27 mouse cellular contexts compared by ENCODE assay signal in the genomic region with DNA sequence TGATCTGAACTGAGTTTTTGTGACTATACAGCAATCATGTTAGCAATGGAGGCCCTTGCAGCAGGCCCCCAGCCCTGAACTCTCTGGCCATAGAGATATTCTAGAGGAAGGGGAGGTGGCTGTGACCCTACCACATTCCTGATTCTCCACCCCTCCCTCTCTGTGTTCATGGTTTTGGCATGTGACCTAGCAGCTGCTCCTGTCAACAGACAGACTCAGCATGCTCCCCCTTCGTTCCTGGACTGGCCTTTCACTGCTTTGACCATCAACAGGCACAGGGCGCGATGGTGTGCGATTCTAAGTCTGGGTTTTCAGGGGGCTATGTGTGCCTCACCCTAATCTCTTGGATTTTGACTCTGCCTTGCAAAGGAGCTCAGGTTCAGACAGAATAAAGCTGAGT.
A peak's percentile ranks its signal among the peaks of the same experiment; 100 is the strongest.
DNase-seq lines count a peak whose midpoint lies in the region; ATAC-seq and TF ChIP-seq lines count a peak whose summit lies in the region.
"Had no signal": no experiment of that assay in that cellular context is flagged by ENCODE, and none has a peak within 500 bp of the region (broad histone marks: within the 10 kb centered on the region; RNA-seq: fewer than 3 reads in every experiment).

No protein-coding gene starts in this region.

- H3K4me2 ChIP-seq in forebrain, embryonic 12.5 days, result no peak overlapping the region
- no peak overlapping the region for H3K4me2 ChIP-seq in forebrain, postnatal 0 days (ENCODE audit: low read depth)
- H3K4me2 ChIP-seq in heart, embryonic 15.5 days, result no peak overlapping the region
- H3K4me2 ChIP-seq: embryonic facial prominence, embryonic 12.5 days; forebrain, embryonic 15.5 days; heart, embryonic 11.5 days; hindbrain, embryonic 14.5 days; limb, embryonic 13.5 days; liver, embryonic 12.5 days; midbrain, embryonic 15.5 days had no signal

- H3K9me3 ChIP-seq in forebrain, embryonic 12.5 days, result no peaks in the 10 kb centered on the region
- H3K9me3 ChIP-seq in forebrain, postnatal 0 days (ENCODE audit: low read length), result no peaks in the 10 kb centered on the region
- H3K9me3 ChIP-seq in heart, embryonic 15.5 days (replicated peaks), result no peaks in the 10 kb centered on the region
- H3K9me3 ChIP-seq: forebrain, embryonic 15.5 days; limb, embryonic 13.5 days; liver, embryonic 12.5 days; midbrain, embryonic 15.5 days had no signal

- H3K4me1 ChIP-seq in forebrain, embryonic 12.5 days, result peaks cover 29% of the 10 kb centered on the region
- peaks cover 6% of the 10 kb centered on the region; the same call in 1 of the 2 replicates for H3K4me1 ChIP-seq in forebrain, postnatal 0 days (ENCODE audit: insufficient read depth)
- H3K4me1 ChIP-seq in heart, embryonic 15.5 days (replicated peaks), result peaks cover 4% of the 10 kb centered on the region; the same call in 1 of the 2 replicates
- H3K4me1 ChIP-seq in bone marrow macrophage, adult 2 months (ENCODE audit: control insufficient read depth, insufficient read depth, low read length), result peaks cover 63% of the 10 kb centered on the region
- H3K4me1 ChIP-seq: embryonic facial prominence, embryonic 12.5 days; liver, embryonic 12.5 days had no signal

- H3K27me3 ChIP-seq in forebrain, embryonic 12.5 days, result no peaks in the 10 kb centered on the region
- no peaks in the 10 kb centered on the region for H3K27me3 ChIP-seq in forebrain, postnatal 0 days (ENCODE audit: insufficient read depth, low read length)
- no peaks in the 10 kb centered on the region for H3K27me3 ChIP-seq in heart, embryonic 15.5 days
- H3K27me3 ChIP-seq: embryonic facial prominence, embryonic 12.5 days; forebrain, embryonic 15.5 days; limb, embryonic 13.5 days; liver, embryonic 12.5 days; midbrain, embryonic 15.5 days had no signal

- ATAC-seq in forebrain, embryonic 12.5 days (ENCODE audit: low FRiP score), result no peak
- ATAC-seq in forebrain, postnatal 0 days, result no peak
- no peak for ATAC-seq in heart, embryonic 15.5 days (replicated peaks; ENCODE audit: insufficient number of reproducible peaks, insufficient read depth, low FRiP score, low read depth)
- ATAC-seq: forebrain, embryonic 15.5 days; inflammation-experienced regulatory T-cells, adult 6 months; liver, embryonic 12.5 days; liver, postnatal 0 days; midbrain, embryonic 15.5 days had no signal

- no peak for DNase-seq in forebrain, postnatal 0 days
- DNase-seq in heart, adult 18-20 months, result no peak
- no peak for DNase-seq in right cerebral cortex, adult 18-20 months
- DNase-seq: adrenal gland, postnatal 25 days; cerebellum, adult 2 months; cerebellum, postnatal 14 days; gastrocnemius, adult 2 months; heart, postnatal 4 days; kidney, adult 11 months; kidney, postnatal 14 days; liver, postnatal 0 days; lung, postnatal 36 days; thymus, adult 2 months; thymus, postnatal 36 days had no signal

- 89% methylated on average over 4 of the region's 4 CpGs for WGBS in forebrain, embryonic 12.5 days
- 82% methylated on average over 4 of the region's 4 CpGs for WGBS in forebrain, postnatal 0 days
- 61% methylated on average over 4 of the region's 4 CpGs for whole genome bisulfite sequencing in heart, embryonic 15.5 days
- 75% methylated on average over 1 of the region's 4 CpGs for WGBS in macrophage (ENCODE audit: missing documents)

- peaks cover 90% of the 10 kb centered on the region for H3K79me2 ChIP-seq in macrophage (ENCODE audit: inconsistent target)

- peak overlapping the region; percentile 13; the same call in 1 of the 2 replicates for H3K27ac ChIP-seq in forebrain, embryonic 12.5 days
- H3K27ac ChIP-seq in forebrain, postnatal 0 days (ENCODE audit: low read depth, low read length), result no peak overlapping the region
- 0 out of 2 replicates have a peak overlapping the region, but pooled peaks have one; percentile 8 for H3K27ac ChIP-seq in heart, embryonic 15.5 days
- H3K27ac ChIP-seq in bone marrow macrophage, adult 2 months (ENCODE audit: insufficient read depth, low read depth, low read length), result peak overlapping the region; percentile 99
- peak overlapping the region; percentile 97 for H3K27ac ChIP-seq in macrophage
- H3K27ac ChIP-seq: embryonic facial prominence, embryonic 12.5 days; forebrain, embryonic 15.5 days; gastrocnemius, adult 2 months; hindbrain, embryonic 14.5 days; left cerebral cortex, adult 2 months; limb, embryonic 13.5 days; liver, embryonic 12.5 days; midbrain, embryonic 15.5 days had no signal

- no peak overlapping the region for H3K4me3 ChIP-seq in forebrain, embryonic 12.5 days (replicated peaks)
- H3K4me3 ChIP-seq in forebrain, postnatal 0 days (ENCODE audit: low read depth, low read length), result no peak overlapping the region
- no peak overlapping the region for H3K4me3 ChIP-seq in heart, embryonic 15.5 days
- H3K4me3 ChIP-seq in bone marrow macrophage, adult 2 months (ENCODE audit: insufficient read depth, low read length), result no peak overlapping the region
- no peak overlapping the region for H3K4me3 ChIP-seq in macrophage (ENCODE audit: inconsistent target)
- H3K4me3 ChIP-seq: embryonic facial prominence, embryonic 12.5 days; forebrain, embryonic 15.5 days; gastrocnemius, adult 2 months; left cerebral cortex, adult 2 months; limb, embryonic 13.5 days; liver, embryonic 12.5 days; midbrain, embryonic 15.5 days had no signal

- TF ChIP-seq POLR2A in bone marrow macrophage, adult 2 months (IDR thresholded peaks at IDR 0.05; ENCODE audit: borderline replicate concordance, low read depth, low read length), result no peak

- no peak for TF ChIP-seq CTCF in forebrain, postnatal 0 days (IDR thresholded peaks at IDR 0.05; ENCODE audit: low read depth)
- TF ChIP-seq CTCF in bone marrow macrophage, adult 2 months (IDR thresholded peaks at IDR 0.05; ENCODE audit: low read depth, low read length), result no peak

- no peak overlapping the region for H3K9ac ChIP-seq in forebrain, embryonic 12.5 days
- no peak overlapping the region for H3K9ac ChIP-seq in forebrain, postnatal 0 days
- no peak overlapping the region for H3K9ac ChIP-seq in heart, embryonic 15.5 days
- H3K9ac ChIP-seq: embryonic facial prominence, embryonic 12.5 days; forebrain, embryonic 15.5 days; hindbrain, embryonic 14.5 days; limb, embryonic 13.5 days; liver, embryonic 12.5 days; liver, postnatal 0 days; midbrain, embryonic 15.5 days had no signal

- no peaks in the 10 kb centered on the region for H3K36me3 ChIP-seq in forebrain, embryonic 12.5 days (replicated peaks)
- H3K36me3 ChIP-seq in forebrain, postnatal 0 days (ENCODE audit: insufficient read depth), result no peaks in the 10 kb centered on the region
- no peaks in the 10 kb centered on the region for H3K36me3 ChIP-seq in heart, embryonic 15.5 days
- H3K36me3 ChIP-seq in macrophage (ENCODE audit: inconsistent target), result peaks cover 5% of the 10 kb centered on the region; the same call in 1 of the 2 replicates
- H3K36me3 ChIP-seq: embryonic facial prominence, embryonic 12.5 days; forebrain, embryonic 15.5 days; limb, embryonic 13.5 days; liver, embryonic 12.5 days; midbrain, embryonic 15.5 days had no signal
